Mouse (Mus musculus) adrenal gland, adult 8-10 months (tissue): ENCODE data around the gene Marf1. TPM values are rescaled to one million over a fixed set of nuclear protein-coding genes. Genes with fewer than 3 reads are reported as not detected.
"Not testable (repeated sequence)": the region's sequence is repeated elsewhere in the genome, so short reads cannot be mapped to it uniquely, and the experiment has no call there.

Experiments
- DNase-seq: peaks from one replicate; pipeline ENCODE4 v3.0.0; 2022
- total RNA-seq, 4 experiments: library from RNA; stranded (reverse); gene quantifications; 2 replicates each; pipeline ENCODE4 v1.2.4; 2022

Gene Marf1
- total RNA-seq, result 100 to 1,000 TPM; 109 to 161 (median 148) TPM

- peak; percentile 89 for DNase-seq
Measured at GRCm38 (mm10) chr16:14162988-14163416, at the start of gene Marf1, which contains the start of gene Nde1. Marf1 (minus strand) TSS chr16:14163351. Nde1 (plus strand) TSS chr16:14163275.

- no peak for DNase-seq
Measured at GRCm38 (mm10) chr16:14198798-14199197, 35.6 kb upstream of the Marf1 start.

GRCm38 (mm10) chr16:14195427-14195826 is 32.3 kb upstream of the Marf1 start:
- peak; percentile 28 for DNase-seq

GRCm38 (mm10) chr16:14194164-14194950 is 31.2 kb upstream of the Marf1 start:
- DNase-seq, result no peak

- DNase-seq, result no peak
Measured at GRCm38 (mm10) chr16:14185516-14185915, 22.4 kb upstream of the Marf1 start.

- DNase-seq, result no peak
Measured at GRCm38 (mm10) chr16:14183856-14184255, 20.7 kb upstream of the Marf1 start.

GRCm38 (mm10) chr16:14182360-14182759 is 19.2 kb upstream of the Marf1 start:
- no peak for DNase-seq

- DNase-seq, result no peak
Measured at GRCm38 (mm10) chr16:14180163-14180733, 17.1 kb upstream of the Marf1 start.

GRCm38 (mm10) chr16:14178041-14178440 is 14.9 kb upstream of the Marf1 start:
- DNase-seq, result no peak

GRCm38 (mm10) chr16:14169706-14170105 is 6.6 kb upstream of the Marf1 start:
- no peak for DNase-seq

- no peak for DNase-seq
Measured at GRCm38 (mm10) chr16:14166490-14166889, 3.3 kb upstream of the Marf1 start.

- DNase-seq, result no peak
Measured at GRCm38 (mm10) chr16:14163731-14164130, 580 bp upstream of the Marf1 start.

GRCm38 (mm10) chr16:14160941-14161340 is 2.2 kb downstream of the Marf1 start:
- DNase-seq, result no peak

GRCm38 (mm10) chr16:14159746-14160131 is 3.4 kb downstream of the Marf1 start:
- DNase-seq, result peak; percentile 72

- peak; percentile 99 for DNase-seq
Measured at GRCm38 (mm10) chr16:14158936-14159745, 4.0 kb downstream of the Marf1 start.

GRCm38 (mm10) chr16:14158536-14158935 is 4.6 kb downstream of the Marf1 start:
- no peak for DNase-seq

- DNase-seq, result peak; percentile 53
Measured at GRCm38 (mm10) chr16:14156312-14156711, 6.8 kb downstream of the Marf1 start.

GRCm38 (mm10) chr16:14155638-14156037 is 7.5 kb downstream of the Marf1 start:
- DNase-seq, result not testable (repeated sequence)

GRCm38 (mm10) chr16:14151718-14152117 is 11.4 kb downstream of the Marf1 start:
- DNase-seq, result no peak

- DNase-seq, result no peak
Measured at GRCm38 (mm10) chr16:14147712-14148111, 15.4 kb downstream of the Marf1 start.

- DNase-seq, result no peak
Measured at GRCm38 (mm10) chr16:14143298-14143697, 19.9 kb downstream of the Marf1 start.

GRCm38 (mm10) chr16:14139106-14139505 is 24.0 kb downstream of the Marf1 start:
- DNase-seq, result no peak

GRCm38 (mm10) chr16:14137976-14138561 is 25.1 kb downstream of the Marf1 start:
- DNase-seq, result no peak
